Mouse (Mus musculus) midbrain, embryonic 13.5 days (tissue): ENCODE data around the gene Plekhg6. TPM values are rescaled to one million over a fixed set of nuclear protein-coding genes. Genes with fewer than 3 reads are reported as not detected.

Experiments used
- ATAC-seq: fragments of 200-750 bp; cut with Nextera tagmentation; 2 replicates; pipeline ENCODE4 v1.8.0; 2017; ENCODE audit warnings: mild to moderate bottlenecking, moderate TSS enrichment, moderate library complexity
- H3K27ac ChIP-seq: fragments of 300-500 bp; sonication (generic); 2 replicates; pipeline ENCODE4 v1.5.1; 2015; ENCODE audit warnings: inconsistent platforms, mild to moderate bottlenecking, moderate library complexity
- H3K27me3 ChIP-seq: fragments of 300-500 bp; sonication (generic); 2 replicates; pipeline ENCODE4 v1.6.1; 2015; ENCODE audit warnings: mild to moderate bottlenecking, inconsistent platforms
- H3K36me3 ChIP-seq: fragments of 300-500 bp; sonication (generic); 2 replicates; pipeline ENCODE4 v1.6.1; 2015; ENCODE audit warnings: mild to moderate bottlenecking, inconsistent platforms
- H3K4me1 ChIP-seq: fragments of 300-500 bp; sonication (generic); replicated peaks from 2 replicates; pipeline ENCODE4 v1.6.1; 2015; ENCODE audit warnings: inconsistent platforms
- H3K4me2 ChIP-seq: fragments of 300-500 bp; sonication (generic); replicated peaks from 2 replicates; pipeline ENCODE4 v1.6.1; 2015; ENCODE audit warnings: moderate library complexity, mild to moderate bottlenecking, inconsistent platforms
- H3K4me3 ChIP-seq: fragments of 300-500 bp; sonication (generic); replicated peaks from 2 replicates; pipeline ENCODE4 v1.5.1; 2015; ENCODE audit warnings: mild to moderate bottlenecking, inconsistent platforms
- H3K9ac ChIP-seq: fragments of 300-500 bp; sonication (generic); replicated peaks from 2 replicates; pipeline ENCODE4 v1.6.1; 2015; ENCODE audit warnings: mild to moderate bottlenecking, inconsistent platforms
- H3K9me3 ChIP-seq: fragments of 300-500 bp; sonication (generic); 2 replicates; pipeline ENCODE4 v1.6.1; 2016; ENCODE audit warnings: mild to moderate bottlenecking, inconsistent platforms
- WGBS: fragments of 180-500 bp; shearing (Covaris S2); methylation state at CpG from one replicate; pipeline ENCODE4 v1.1.7; 2015; 5-methylcytosine and 5-hydroxymethylcytosine counted together
- polyA plus RNA-seq: library from polyadenylated mRNA; unstranded; fragments of >200 nt; fragmentation: Nextera tagmentation; extraction: Ambion mirVana; gene quantifications from 2 replicates; pipeline ENCODE4 v1.2.1, GENCODE M21; 2015

Plekhg6 gene
- polyA plus RNA-seq, 1 experiment from 2014 or later, result 0.08 TPM

- 76% methylated on average over 6 of the region's 6 CpGs for WGBS
- no peak overlapping the region for H3K4me2 ChIP-seq
- no peak overlapping the region for H3K27ac ChIP-seq
- H3K27me3 ChIP-seq, result peaks cover 8% of the 10 kb centered on the region
- H3K4me1 ChIP-seq, result peaks cover 20% of the 10 kb centered on the region
- ATAC-seq, result no peak
- H3K4me3 ChIP-seq, result no peak overlapping the region
- no peaks in the 10 kb centered on the region for H3K9me3 ChIP-seq
- H3K36me3 ChIP-seq, result no peaks in the 10 kb centered on the region
- H3K9ac ChIP-seq, result no peak overlapping the region
These were observed 65.8 kb downstream of the Plekhg6 start for GRCm38 (mm10) chr6:125314746-125315145.

GRCm38 (mm10) chr6:125314231-125314563 is 66.4 kb downstream of the Plekhg6 start:
- peak; percentile 55 for ATAC-seq
- peak overlapping the region; percentile 62 for H3K9ac ChIP-seq
- WGBS, result 54% methylated on average over 7 of the region's 7 CpGs
- H3K36me3 ChIP-seq, result no peaks in the 10 kb centered on the region
- peak overlapping the region; percentile 64 for H3K4me2 ChIP-seq
- peak overlapping the region; percentile 35 for H3K4me3 ChIP-seq
- peaks cover 22% of the 10 kb centered on the region for H3K4me1 ChIP-seq
- no peaks in the 10 kb centered on the region for H3K9me3 ChIP-seq
- H3K27ac ChIP-seq, result no peak overlapping the region
- H3K27me3 ChIP-seq, result peaks cover 4% of the 10 kb centered on the region; the same call in 1 of the 2 replicates

- H3K9ac ChIP-seq, result peak within 1 kb of the TSS; percentile 62
- peaks cover 3% of the 10 kb centered on the region; the same call in 1 of the 2 replicates for H3K27me3 ChIP-seq
- ATAC-seq, result peak; percentile 75
- no peaks in the 10 kb centered on the region for H3K9me3 ChIP-seq
- H3K27ac ChIP-seq, result no peak within 1 kb of the TSS
- H3K4me2 ChIP-seq, result peak within 1 kb of the TSS; percentile 64
- no peaks in the 10 kb centered on the region for H3K36me3 ChIP-seq
- peak within 1 kb of the TSS; percentile 35 for H3K4me3 ChIP-seq
- peaks cover 27% of the 10 kb centered on the region for H3K4me1 ChIP-seq
- under 1% methylated on average over 45 of the region's 46 CpGs for WGBS
These were observed 66.9 kb downstream of the Plekhg6 start, which contains the start of gene Ltbr for GRCm38 (mm10) chr6:125313546-125314230. Gene Ltbr, minus strand, starts transcription at chr6:125313885.

Other genes with a start within 250 kb of the Plekhg6 start
- gene Nop2, start 248.9 kb downstream of the Plekhg6 start, polyA plus RNA-seq, result 43.2 and 45.9 TPM in 2 replicates
- 14.9 and 19.3 TPM in 2 replicates for gene Iffo1, start 235.6 kb downstream of the Plekhg6 start, polyA plus RNA-seq
- gene Gapdh, start 214.3 kb downstream of the Plekhg6 start, polyA plus RNA-seq, result 1,484 and 1,546 TPM in 2 replicates
- gene Ncapd2, start 189.1 kb downstream of the Plekhg6 start, polyA plus RNA-seq, result 101 and 103 TPM in 2 replicates
- gene Mrpl51, start 189.0 kb downstream of the Plekhg6 start, polyA plus RNA-seq, result 163 and 165 TPM in 2 replicates
- 7.7 and 8.8 TPM in 2 replicates for gene Vamp1, start 165.2 kb downstream of the Plekhg6 start, polyA plus RNA-seq
- 3.2 and 3.7 TPM in 2 replicates for gene Tapbpl, start 148.9 kb downstream of the Plekhg6 start, polyA plus RNA-seq
- gene Cd27, start 143.8 kb downstream of the Plekhg6 start, polyA plus RNA-seq, result 2.2 and 2.5 TPM in 2 replicates
- gene Tuba3a, start 94.8 kb downstream of the Plekhg6 start, polyA plus RNA-seq, result 0.11 TPM in 1 of 2 replicates, not detected in the other
- gene Ltbr, start 66.9 kb downstream of the Plekhg6 start, polyA plus RNA-seq, result 11.3 and 13.3 TPM in 2 replicates
- 0.39 and 0.46 TPM in 2 replicates for gene Scnn1a, start 60.1 kb downstream of the Plekhg6 start, polyA plus RNA-seq
- gene Tnfrsf1a, start 31.4 kb downstream of the Plekhg6 start, polyA plus RNA-seq, result 10.2 and 12.1 TPM in 2 replicates
- 33.0 and 36.0 TPM in 2 replicates for gene Cd9, start 114.0 kb upstream of the Plekhg6 start, polyA plus RNA-seq
- 6.2 and 8.4 TPM in 2 replicates for gene Vwf, start 166.0 kb upstream of the Plekhg6 start, polyA plus RNA-seq